Mouse (Mus musculus) induced T-regulatory cell, adult 2 months (primary cell): ENCODE results near the gene Slc6a20b.

ENCODE experiments used
- DNase-seq: peaks from one replicate; pipeline ENCODE4 v3.0.0-alpha.2; 2012; ENCODE audit warnings: low read depth

The Slc6a20b gene

GRCm38 (mm10) chr9:123589240-123589910 lies 43.0 kb downstream of the Slc6a20b start:
- no peak for DNase-seq

GRCm38 (mm10) chr9:123577360-123578192 lies 54.8 kb downstream of the Slc6a20b start:
- DNase-seq: no peak

GRCm38 (mm10) chr9:123554599-123554998 lies 77.8 kb downstream of the Slc6a20b start:
- no peak for DNase-seq
